Mouse (Mus musculus): ENCODE measurements around the gene Gli3. TPM values are rescaled to one million over a fixed set of nuclear protein-coding genes. Genes with fewer than 3 reads are reported as not detected.

Gene Gli3
- polyA plus RNA-seq, 1 experiment from 2014 or later: 7.9 TPM

- H3K4me2 ChIP-seq: 0 out of 2 replicates have a peak overlapping the region, but pooled peaks have one; percentile 6
- no peaks in the 10 kb centered on the region for H3K9me3 ChIP-seq
- no peak for ATAC-seq (ENCODE audit: low FRiP score)
- peak overlapping the region; percentile 52 for H3K27ac ChIP-seq
- H3K36me3 ChIP-seq: no peaks in the 10 kb centered on the region
- peaks cover 51% of the 10 kb centered on the region for H3K4me1 ChIP-seq (replicated peaks)
- H3K4me3 ChIP-seq: no peak overlapping the region
- 25% methylated on average over 12 of the region's 12 CpGs for WGBS
- no peaks in the 10 kb centered on the region for H3K27me3 ChIP-seq
- no peak overlapping the region for H3K9ac ChIP-seq
Measured at GRCm38 (mm10) chr13:15543169-15543887, 80.3 kb downstream of the Gli3 start.

DNA sequence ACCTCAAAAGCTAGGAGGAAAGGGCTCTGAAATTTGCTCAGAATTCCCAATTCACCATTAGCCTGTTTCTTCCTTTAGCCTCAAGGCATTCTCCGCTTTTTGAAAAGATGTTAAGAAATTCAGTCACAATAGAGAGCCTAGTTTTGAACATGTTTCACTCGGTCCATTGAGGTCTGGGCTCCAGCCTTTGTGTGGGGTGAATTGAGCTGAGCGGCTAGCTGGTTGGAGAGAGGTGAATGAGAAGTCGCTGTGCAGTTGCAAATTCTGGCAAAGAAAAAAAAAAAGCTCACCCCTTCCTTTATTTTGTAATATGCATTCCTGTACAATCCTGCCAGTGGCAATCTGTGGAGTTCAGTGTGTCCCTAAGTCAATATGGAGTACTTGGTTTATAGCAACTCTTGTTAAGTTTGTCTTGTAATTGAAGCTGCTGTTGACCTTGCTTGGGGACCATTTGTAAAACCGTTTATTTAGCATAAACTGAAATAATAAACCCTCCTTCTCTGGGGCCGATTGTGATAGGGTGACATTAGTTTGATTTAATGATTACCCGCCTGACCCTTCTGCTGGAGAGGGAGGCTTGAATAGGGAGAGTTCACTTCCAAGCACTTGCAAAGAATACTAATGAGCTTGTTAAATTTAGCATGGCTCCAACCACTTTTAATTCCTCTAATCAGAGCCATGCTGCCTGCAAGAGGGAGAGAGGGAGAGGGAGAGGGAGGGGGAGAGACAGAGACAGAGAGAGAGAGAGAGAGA, 81.0 kb downstream of the Gli3 start:
- H3K27me3 ChIP-seq: no peaks in the 10 kb centered on the region
- peak overlapping the region; percentile 52 for H3K27ac ChIP-seq
- WGBS: 9% methylated on average over 7 of the region's 7 CpGs
- H3K4me2 ChIP-seq: 0 out of 2 replicates have a peak overlapping the region, but pooled peaks have one; percentile 6
- no peak overlapping the region for H3K4me3 ChIP-seq
- H3K36me3 ChIP-seq: no peaks in the 10 kb centered on the region
- H3K9ac ChIP-seq: no peak overlapping the region
- ATAC-seq (ENCODE audit: low FRiP score): peak; percentile 65
- no peaks in the 10 kb centered on the region for H3K9me3 ChIP-seq
- peaks cover 49% of the 10 kb centered on the region for H3K4me1 ChIP-seq (replicated peaks)

- Histone ChIP-seq H3K9me3 (no peaks in the 10 kb centered on the region), H3K4me1 (replicated peaks) (peaks cover 53% of the 10 kb centered on the region), H3K27ac (peak overlapping the region; percentile 3; the same call in 1 of the 2 replicates), H3K4me3 (no peak overlapping the region), H3K4me2 (no peak overlapping the region), H3K9ac (no peak overlapping the region), H3K27me3 (no peaks in the 10 kb centered on the region), H3K36me3 (no peaks in the 10 kb centered on the region)
- ATAC-seq (ENCODE audit: low FRiP score): no peak
- 33% methylated on average over 4 of the region's 4 CpGs for WGBS
Measured at GRCm38 (mm10) chr13:15545346-15545896, 82.4 kb downstream of the Gli3 start.

GRCm38 (mm10) chr13:15546258-15546657, 83.2 kb downstream of the Gli3 start:
- Histone ChIP-seq H3K4me3 (no peak overlapping the region), H3K9me3 (no peaks in the 10 kb centered on the region), H3K27me3 (no peaks in the 10 kb centered on the region), H3K27ac (no peak overlapping the region), H3K4me2 (no peak overlapping the region), H3K9ac (no peak overlapping the region), H3K4me1 (replicated peaks) (peaks cover 56% of the 10 kb centered on the region), H3K36me3 (no peaks in the 10 kb centered on the region)
- WGBS: 67% methylated on average over 4 of the region's 4 CpGs
- ATAC-seq (ENCODE audit: low FRiP score): no peak

- H3K36me3 ChIP-seq: no peaks in the 10 kb centered on the region
- ATAC-seq (ENCODE audit: low FRiP score): no peak
- no peaks in the 10 kb centered on the region for H3K9me3 ChIP-seq
- H3K27ac ChIP-seq: no peak overlapping the region
- H3K9ac ChIP-seq: no peak overlapping the region
- H3K4me1 ChIP-seq (replicated peaks): peaks cover 24% of the 10 kb centered on the region
- H3K27me3 ChIP-seq: no peaks in the 10 kb centered on the region
- 48% methylated on average over 6 of the region's 6 CpGs for WGBS
- no peak overlapping the region for H3K4me2 ChIP-seq
- no peak overlapping the region for H3K4me3 ChIP-seq
Measured at GRCm38 (mm10) chr13:15549466-15549865, 86.4 kb downstream of the Gli3 start.

- ATAC-seq (ENCODE audit: low FRiP score): no peak
- H3K27me3 ChIP-seq: no peaks in the 10 kb centered on the region
- H3K4me1 ChIP-seq (replicated peaks): peaks cover 17% of the 10 kb centered on the region
- no peak overlapping the region for H3K9ac ChIP-seq
- WGBS: 58% methylated on average over 8 of the region's 8 CpGs
- H3K4me3 ChIP-seq: no peak overlapping the region
- H3K9me3 ChIP-seq: no peaks in the 10 kb centered on the region
- no peak overlapping the region for H3K4me2 ChIP-seq
- H3K27ac ChIP-seq: no peak overlapping the region
- no peaks in the 10 kb centered on the region for H3K36me3 ChIP-seq
Measured at GRCm38 (mm10) chr13:15550027-15550602, 87.1 kb downstream of the Gli3 start.

DNA sequence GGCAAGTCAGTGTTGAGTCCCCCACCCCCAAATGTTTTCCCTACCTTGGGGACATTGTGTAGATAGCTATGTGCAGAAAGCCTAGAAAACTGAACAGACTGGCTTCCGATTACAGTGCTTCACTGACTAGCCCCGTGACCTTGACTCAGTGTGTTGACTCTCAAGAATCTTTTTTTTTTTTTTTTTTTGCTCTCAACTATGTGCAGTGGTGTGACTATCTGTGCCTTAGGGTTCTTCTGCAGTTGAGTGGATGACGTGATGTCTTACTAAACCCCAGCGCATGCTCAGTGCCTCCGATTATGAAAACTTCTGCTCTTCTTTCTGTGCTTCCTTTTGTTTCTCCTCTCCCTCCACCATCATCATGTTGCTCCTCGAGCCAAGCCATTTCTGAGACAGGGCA, 87.7 kb downstream of the Gli3 start:
- H3K27me3 ChIP-seq: no peaks in the 10 kb centered on the region
- ATAC-seq (ENCODE audit: low FRiP score): no peak
- H3K9ac ChIP-seq: no peak overlapping the region
- no peak overlapping the region for H3K27ac ChIP-seq
- H3K4me3 ChIP-seq: no peak overlapping the region
- peaks cover 11% of the 10 kb centered on the region for H3K4me1 ChIP-seq (replicated peaks)
- H3K36me3 ChIP-seq: no peaks in the 10 kb centered on the region
- H3K9me3 ChIP-seq: no peaks in the 10 kb centered on the region
- WGBS: 68% methylated on average over 6 of the region's 6 CpGs
- H3K4me2 ChIP-seq: no peak overlapping the region

DNA sequence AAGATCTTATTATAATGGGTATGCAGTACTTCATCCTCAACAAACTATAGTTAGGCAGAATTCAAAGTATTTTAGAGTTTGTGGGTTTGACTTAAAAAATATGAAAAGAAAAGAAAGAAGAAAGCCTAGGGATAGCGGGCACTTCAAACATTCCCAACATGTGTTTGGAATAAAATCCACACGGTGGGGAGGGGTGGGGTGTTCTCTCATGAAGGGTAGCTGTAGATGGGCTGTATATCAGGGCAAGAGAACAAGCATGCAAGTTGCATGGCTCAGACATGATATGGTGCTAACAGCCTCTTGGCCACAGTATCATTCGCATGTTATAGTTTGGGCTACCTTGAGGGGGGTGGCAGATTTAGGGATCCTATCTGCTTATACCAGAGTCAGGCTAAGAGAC, 89.0 kb downstream of the Gli3 start:
- Histone ChIP-seq H3K27me3 (no peaks in the 10 kb centered on the region), H3K36me3 (no peaks in the 10 kb centered on the region), H3K9me3 (no peaks in the 10 kb centered on the region), H3K9ac (no peak overlapping the region), H3K4me1 (replicated peaks) (peaks cover 16% of the 10 kb centered on the region; the same call in 1 of the 2 replicates), H3K4me3 (no peak overlapping the region), H3K27ac (no peak overlapping the region), H3K4me2 (no peak overlapping the region)
- 82% methylated on average over 3 of the region's 3 CpGs for WGBS
- ATAC-seq (ENCODE audit: low FRiP score): no peak

DNA sequence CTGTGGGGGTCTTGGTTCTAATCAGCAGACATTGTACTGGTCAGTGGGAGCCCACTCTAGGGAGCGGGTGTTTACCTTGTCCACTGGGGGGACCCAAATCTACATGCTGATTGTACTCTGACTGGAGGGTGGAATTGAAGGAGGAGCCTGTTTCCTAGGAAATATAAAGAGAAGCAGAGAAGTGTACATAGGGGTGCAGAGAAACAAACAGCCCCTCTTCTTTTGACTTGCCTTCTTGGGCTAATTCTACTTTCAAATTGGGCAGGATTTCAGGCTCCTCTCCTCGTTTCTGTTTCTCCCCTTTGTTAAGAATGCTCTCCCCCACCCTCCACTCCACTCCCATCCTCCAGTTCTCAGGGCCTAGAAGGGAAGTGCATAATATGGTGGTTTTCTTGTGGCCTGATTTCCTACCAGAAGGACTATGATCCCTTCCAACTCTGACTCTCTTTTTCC, 93.6 kb downstream of the Gli3 start:
- H3K4me3 ChIP-seq: no peak overlapping the region
- WGBS: 10% methylated on average over 2 of the region's 2 CpGs
- ATAC-seq (ENCODE audit: low FRiP score): peak; percentile 78
- no peak overlapping the region for H3K4me2 ChIP-seq
- no peak overlapping the region for H3K27ac ChIP-seq
- no peaks in the 10 kb centered on the region for H3K9me3 ChIP-seq
- peaks cover 7% of the 10 kb centered on the region; the same call in 1 of the 2 replicates for H3K4me1 ChIP-seq (replicated peaks)
- no peaks in the 10 kb centered on the region for H3K27me3 ChIP-seq
- no peak overlapping the region for H3K9ac ChIP-seq
- no peaks in the 10 kb centered on the region for H3K36me3 ChIP-seq

DNA sequence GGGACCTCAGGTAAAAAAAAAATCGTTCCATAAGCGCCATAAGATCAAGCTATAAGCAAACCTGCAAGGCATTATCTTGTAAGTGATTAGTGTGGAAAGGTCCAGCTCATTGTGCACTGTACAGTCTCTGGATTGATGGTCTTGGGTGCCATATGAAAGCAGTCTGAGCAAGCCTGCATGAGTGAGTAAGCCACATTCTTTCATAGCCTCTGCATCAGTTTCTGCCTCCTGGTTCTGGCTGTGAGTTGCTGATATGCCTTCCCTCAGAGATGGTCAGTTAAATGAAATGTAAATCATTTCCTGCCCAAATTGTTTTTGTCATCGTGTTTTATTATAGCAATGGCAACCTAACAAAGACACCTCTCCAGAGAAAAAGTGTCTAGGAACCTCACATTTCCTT, 98.4 kb downstream of the Gli3 start:
- H3K27ac ChIP-seq: no peak overlapping the region
- H3K4me3 ChIP-seq: no peak overlapping the region
- no peak for ATAC-seq (ENCODE audit: low FRiP score)
- no peak overlapping the region for H3K4me2 ChIP-seq
- H3K27me3 ChIP-seq: no peaks in the 10 kb centered on the region
- WGBS: 90% methylated on average over 3 of the region's 3 CpGs
- peaks cover 5% of the 10 kb centered on the region; the same call in 1 of the 2 replicates for H3K4me1 ChIP-seq (replicated peaks)
- H3K9me3 ChIP-seq: no peaks in the 10 kb centered on the region
- H3K9ac ChIP-seq: no peak overlapping the region
- no peaks in the 10 kb centered on the region for H3K36me3 ChIP-seq

DNA sequence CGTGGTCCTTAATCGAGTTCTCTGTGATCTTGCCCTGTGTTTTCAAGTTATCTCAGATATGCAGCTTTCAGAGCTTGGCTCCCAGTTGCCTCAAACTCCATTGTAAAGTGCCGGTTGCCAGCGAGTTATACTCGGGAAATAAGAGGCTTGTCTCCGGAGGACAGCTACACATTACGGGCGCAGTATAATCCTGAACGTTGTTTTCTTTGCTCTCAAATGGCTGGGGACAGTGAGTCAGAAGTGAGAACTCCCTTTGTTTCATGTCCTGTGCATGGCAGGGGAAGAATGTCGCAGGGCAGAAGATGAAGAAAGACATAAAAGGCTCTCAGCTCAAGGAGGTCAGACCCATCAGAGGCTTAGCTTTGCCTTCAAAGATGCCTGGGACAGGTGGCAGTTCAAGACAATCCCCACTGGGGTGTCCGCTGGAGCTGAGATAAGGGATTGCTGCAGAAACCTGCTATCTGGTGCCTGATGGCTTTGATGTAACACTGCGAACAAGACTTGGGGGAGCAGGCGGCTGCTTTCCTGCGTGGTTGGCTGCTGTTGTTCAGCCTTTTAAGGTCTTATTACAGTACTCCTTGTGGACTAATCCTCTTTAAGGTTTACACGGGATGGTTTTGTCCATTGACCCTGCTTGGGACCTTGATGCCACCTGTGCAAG, 108.0 kb downstream of the Gli3 start:
- Histone ChIP-seq H3K4me2 (no peak overlapping the region; the same call in 1 of the 2 replicates), H3K4me3 (no peak overlapping the region), H3K27me3 (no peaks in the 10 kb centered on the region), H3K4me1 (replicated peaks) (peaks cover 11% of the 10 kb centered on the region), H3K27ac (no peak overlapping the region; the same call in 1 of the 2 replicates), H3K9ac (no peak overlapping the region), H3K9me3 (no peaks in the 10 kb centered on the region), H3K36me3 (no peaks in the 10 kb centered on the region)
- ATAC-seq (ENCODE audit: low FRiP score): no peak
- WGBS: 45% methylated on average over 15 of the region's 15 CpGs
